Mouse (Mus musculus) retina, embryonic 14.5 days (tissue): ENCODE data around the gene Clpsl2.

Experiments used
- DNase-seq: peaks from one replicate; pipeline ENCODE4 v3.0.0-alpha.2; 2015; ENCODE audit warnings: low spot score

Clpsl2 gene

DNA sequence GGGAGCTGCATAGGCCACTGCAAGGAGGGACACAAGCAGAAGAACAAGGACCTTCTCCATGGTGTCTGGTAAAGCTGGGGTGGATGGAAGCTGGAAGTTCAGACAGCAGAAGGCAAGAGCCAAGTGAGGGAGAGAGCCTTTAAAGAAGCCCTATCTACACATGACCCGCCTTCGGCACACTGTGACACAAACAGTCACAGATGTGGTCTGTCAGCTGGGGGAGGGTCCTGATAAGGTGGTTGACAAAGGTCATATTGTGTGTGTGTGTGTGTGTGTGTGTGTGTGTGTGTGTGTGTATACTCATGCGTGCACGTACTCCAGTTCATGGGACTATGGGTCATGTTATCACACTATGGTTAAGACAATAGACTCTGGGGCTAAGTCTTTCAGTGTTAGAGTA, 11.4 kb downstream of the Clpsl2 start, which contains the start of gene Clps:
TSS of gene Clps (minus strand) at position 169 of the 400 bp plus-strand sequence.
- no peak for DNase-seq

DNA sequence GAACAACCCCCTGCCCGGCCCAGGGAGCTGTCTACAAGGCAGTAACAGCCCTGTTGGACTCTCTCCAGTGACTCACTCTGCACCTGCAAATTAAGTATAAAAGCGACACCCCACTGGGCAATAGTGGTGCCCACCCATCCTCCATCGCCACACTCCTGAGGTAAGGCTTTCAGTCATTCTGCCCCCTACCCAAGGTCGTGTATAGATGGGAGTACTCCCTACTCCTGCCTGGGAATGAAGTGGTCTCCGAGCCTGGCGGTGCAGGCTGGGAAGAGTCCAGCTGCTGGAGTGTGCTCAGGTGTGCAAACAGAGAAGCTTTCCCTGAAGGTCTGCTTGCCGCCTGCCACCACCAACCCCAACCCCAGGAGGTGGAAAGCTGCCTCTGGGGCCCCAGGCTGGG, 12.4 kb downstream of the Clpsl2 start:
- DNase-seq = no peak

DNA sequence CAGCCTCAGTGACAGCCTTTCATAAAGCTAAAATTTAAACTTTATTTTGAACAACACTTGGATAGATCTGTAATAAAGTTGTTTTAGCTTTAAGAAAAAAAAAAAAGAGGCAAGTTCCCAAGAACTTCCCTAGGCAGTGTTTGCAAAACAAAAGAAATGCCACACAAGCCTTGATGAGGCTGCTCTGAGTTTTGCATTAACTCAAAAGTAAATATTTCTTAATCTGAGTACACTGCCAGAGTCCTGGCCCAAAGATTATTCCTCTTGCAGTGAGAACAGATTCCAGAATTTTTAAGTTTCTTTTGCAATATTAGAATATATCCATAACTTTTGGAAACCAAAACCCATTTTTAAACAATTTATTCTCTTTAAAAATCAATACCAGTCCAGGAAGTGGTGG, 16.0 kb downstream of the Clpsl2 start:
- no peak for DNase-seq

DNA sequence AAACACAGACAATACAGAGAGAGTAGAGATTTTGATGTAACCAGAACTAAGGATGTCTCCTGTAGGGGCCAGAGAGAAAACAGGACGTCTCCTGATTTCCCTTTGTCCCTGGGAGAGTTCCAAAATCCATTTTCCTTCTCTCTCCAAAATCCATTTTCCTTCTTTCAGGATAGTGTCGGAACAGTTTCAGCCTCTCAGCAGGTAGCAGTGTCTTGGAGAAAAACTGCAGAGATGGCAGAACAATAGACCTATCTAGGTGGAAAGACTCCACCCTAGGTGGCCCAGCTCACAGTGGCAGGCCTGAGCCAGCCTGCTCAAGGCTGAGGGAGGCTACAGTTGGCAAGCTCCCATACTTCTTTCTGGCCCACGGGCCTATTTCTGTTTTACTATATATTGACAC, 18.3 kb downstream of the Clpsl2 start:
- no peak for DNase-seq

DNA sequence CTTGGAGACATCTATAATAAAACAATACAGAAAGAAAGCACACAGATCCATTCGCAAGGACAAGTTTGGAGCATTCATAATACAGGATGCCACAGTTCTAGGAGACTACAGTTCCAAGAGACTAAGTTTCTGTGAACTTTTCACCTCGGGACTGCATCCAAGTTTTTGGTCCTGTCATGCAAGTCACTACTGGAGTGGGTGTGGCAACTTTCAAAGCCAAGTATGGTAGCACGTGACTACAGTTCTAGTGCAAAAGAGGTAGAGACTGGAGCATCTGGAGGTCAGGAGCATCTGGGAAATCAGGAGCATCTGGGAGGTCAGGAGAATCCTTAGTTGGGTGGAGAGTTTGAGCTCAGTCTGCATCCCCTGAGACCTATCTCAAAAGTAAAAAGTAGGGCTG, 22.7 kb downstream of the Clpsl2 start:
- no peak for DNase-seq

DNA sequence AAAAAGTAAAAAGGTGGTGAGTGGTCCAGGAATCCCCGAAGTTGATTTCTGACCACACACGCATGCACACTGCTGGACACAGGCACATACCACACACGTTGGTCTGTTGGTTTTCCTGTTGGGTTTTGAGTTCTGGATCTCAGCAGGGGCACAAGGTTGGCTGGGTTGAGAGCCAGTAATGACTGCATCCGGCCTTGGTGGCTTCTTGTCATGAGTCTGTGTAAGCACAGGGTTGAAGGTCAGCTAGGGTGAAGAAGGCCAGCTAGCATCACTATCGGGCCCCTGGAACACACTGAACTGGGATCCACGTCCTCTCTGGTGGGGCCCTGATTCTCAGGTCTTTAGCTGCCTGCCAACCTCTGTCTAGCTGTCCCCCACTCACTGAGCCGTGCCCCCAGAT, 23.3 kb downstream of the Clpsl2 start:
- DNase-seq = no peak

DNA sequence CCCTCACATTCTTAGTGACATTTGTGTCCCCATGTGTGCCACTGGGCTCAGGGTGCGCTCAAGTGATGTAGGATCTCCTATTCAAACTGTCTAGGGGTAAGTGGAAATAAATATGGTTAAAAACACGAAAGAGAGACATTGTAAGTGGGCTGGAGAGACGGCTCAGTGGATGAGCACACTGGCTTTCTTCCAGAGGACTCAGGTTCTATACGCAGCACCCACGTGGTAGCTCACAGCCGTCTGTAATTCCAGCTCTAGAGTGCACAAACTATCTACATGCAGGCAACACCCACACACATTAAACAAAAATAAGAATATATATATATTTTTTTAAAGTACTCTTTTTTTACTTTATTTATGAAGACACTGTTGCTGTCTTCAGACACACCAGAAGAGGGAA, 23.7 kb downstream of the Clpsl2 start:
- DNase-seq = no peak

DNA sequence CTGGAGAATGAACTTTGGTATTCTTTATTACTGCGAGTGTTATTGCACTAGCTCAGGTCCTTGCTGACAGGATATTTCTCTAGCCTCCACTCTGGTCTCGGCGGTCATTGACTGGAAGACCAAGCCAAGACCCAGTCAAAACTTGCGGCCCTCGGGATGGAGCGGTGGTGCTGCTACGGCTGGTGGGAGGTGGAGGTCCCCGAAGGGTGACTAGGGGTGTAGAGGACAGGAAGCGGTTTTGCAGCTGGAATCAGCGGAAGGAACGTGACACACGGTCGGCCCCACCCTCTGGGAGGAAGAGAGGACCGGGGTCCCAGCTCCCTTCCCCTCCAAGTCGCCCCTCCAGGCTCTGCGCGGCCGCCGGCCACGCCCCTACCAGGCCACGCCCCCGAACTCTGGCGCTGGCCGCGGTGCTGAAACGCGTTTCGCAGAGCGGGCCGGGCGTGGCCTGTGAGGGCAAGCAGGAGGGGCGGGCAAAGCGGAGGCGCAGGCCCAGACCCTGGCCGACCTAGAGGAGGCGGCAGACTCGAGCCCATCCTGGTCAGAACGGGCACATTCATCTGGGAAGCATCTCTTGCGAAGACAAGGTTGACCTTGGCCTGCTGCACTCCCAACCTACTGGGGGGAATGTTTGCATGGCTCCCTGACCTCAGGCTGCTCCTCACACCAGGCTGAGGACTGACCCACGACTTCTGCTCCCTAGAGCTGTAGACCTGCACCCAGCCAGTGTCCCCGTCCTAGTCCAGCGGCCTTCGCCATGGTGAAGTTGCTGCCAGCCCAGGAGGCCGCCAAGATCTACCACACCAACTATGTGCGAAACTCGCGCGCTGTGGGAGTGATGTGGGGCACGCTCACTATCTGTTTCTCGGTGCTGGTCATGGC, 26.3 kb downstream of the Clpsl2 start, which contains the start of gene Lhfpl5:
TSS of gene Lhfpl5 (plus strand) at position 398 of the 882 bp plus-strand sequence.
- peak; percentile 85 for DNase-seq

DNA sequence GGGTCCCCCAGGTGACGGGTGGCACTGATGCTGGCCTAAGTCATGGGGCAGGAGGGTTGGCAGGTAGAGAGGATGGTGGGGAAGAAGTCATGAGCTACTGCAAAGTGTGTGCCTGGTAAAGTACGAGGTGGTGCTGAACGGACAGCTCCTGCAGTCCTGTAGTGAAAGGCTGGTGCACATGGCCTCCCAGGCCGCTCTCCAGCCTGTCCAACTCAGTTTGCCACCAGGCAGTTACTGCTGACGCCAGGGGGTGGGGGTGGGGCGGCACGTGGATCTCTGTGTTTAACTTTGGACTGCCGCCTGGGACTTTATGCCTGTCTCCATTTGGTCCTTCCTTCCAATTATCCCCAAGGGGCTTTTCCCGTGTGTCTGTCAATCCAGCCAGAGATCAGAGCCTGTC, 31.2 kb downstream of the Clpsl2 start:
- peak; percentile 82 for DNase-seq

DNA sequence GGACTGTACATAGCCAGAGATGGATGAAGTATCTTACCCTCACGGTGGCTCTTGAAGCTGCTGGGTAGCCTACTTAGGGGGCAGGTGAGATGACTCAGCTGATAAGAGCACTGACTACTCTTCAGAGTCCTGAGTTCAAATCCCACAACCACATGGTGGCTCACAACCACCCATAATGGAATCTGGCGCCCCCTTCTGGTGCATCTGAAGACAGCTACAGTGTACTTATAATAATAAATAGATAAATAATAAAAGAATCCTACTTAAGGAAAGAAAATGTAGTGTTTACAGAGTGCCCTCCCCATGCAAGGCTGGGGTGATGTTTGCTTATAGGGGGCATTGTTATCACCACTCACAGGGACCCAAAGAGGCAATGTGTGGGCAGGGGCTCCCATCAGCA, 31.8 kb downstream of the Clpsl2 start:
- peak; percentile 22 for DNase-seq

DNA sequence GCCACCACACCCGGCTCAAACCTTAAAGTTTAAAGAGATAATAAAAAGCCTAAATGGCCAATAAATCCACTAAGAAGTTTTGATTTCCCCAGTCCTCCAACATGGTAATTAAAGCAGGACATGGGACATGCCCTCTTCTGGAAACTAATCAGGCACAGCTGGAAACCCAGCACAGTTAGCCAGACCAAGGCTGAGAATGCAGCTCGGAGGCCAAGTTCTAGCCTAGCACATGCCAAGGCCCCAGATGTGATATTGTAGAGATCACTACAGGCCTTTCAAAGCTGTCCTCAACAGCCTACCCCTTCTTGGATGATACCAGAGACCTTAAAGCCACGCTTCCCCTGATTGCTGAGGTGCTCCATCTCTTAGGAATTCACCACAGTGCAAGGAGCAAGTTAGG, 37.3 kb downstream of the Clpsl2 start:
- no peak for DNase-seq

DNA sequence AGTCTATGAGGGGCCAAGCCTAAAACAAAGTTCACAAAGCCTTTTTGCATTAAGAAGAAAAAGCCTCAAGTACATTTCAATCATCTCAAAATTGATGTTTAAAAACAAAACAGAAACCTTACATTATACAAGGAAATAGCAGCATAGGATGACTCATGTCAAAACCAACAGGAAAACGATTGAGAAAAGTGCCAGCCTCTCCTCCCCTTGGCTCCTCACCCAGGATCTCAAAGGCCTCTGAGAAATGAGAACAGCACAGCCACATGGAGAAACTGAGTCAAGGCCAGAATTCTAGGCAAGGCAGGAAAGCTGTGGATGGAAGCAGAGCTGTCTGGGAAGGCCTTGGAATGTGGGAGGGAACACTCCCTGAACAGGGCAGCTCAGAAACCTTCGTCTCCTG, 39.4 kb downstream of the Clpsl2 start:
- DNase-seq = no peak

DNA sequence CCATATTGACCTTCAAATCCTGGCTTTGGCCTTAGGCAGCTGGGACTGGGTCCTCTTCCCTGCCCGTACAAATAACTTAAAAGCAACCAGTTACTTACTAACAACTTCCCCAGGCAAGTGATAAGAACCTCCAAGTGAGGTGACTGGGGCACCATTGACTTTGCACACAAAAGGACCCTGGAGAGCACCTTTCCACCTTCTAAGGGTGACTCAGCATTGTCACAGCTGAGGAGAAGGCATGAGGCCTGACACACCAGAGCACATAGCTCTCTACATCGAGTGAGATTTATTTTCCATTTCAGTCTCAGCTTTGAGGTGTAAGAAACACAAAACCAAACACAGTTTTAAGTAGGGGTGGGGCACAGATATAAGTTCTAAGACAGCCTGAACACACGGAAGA, 41.4 kb downstream of the Clpsl2 start:
- DNase-seq = no peak

DNA sequence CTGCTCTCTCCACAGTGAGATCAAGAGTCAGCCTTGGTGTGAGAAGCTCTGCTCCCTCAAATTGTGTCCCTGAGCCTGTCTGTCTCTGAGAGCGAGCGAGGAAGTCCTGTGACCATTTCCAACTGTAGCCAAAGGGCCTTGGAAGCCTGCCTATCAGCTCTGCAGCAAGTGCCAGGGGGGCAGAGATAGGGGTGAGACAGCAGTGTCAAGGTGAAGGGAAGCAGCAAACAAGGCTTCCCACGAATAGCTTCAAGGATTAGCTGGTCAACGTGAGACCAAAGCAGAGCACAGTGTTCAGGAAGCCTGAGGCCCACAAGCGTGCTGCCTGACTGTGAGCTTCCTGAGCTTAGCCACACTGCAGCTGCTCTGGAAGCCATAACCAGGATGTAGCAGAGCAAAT, 42.3 kb downstream of the Clpsl2 start:
- no peak for DNase-seq

DNA sequence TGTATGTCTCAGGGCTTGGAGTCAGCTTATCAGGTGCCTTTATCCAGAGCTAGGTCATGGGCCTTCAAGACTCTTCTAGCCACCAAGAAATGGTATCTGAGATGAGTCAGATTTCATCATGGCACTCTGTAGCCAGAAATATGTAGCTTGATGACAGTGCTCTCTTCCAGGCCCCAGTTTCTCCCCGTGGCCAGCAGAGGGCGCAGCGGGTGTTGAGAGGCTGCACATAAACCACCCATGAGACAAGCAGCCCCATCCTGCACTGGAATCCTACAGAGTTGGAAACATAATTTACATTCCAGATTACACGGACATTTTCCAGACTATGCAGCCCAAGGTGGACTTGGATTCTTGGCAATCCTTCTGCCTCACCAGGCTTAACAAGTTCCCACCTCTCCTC, 43.8 kb downstream of the Clpsl2 start:
- DNase-seq = peak; percentile 81

DNA sequence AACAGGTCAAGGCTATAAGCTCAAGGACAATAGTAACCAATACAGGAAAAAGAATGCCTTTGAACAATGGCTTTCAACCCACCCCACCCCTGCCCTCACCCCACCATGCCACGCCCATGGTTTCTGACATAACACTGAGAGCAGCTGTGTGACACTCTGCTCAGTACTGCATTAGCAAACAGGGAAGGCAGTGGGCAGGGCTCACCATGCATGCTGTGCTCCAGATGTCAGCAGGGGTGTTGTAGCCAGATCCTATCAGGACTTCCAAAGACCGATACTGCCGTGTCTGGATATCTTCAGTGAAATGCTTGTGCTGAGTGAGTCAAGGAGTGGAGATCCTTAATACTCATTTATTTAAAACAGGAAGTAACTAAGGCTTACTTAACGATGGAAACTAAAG, 44.8 kb downstream of the Clpsl2 start:
- no peak for DNase-seq

DNA sequence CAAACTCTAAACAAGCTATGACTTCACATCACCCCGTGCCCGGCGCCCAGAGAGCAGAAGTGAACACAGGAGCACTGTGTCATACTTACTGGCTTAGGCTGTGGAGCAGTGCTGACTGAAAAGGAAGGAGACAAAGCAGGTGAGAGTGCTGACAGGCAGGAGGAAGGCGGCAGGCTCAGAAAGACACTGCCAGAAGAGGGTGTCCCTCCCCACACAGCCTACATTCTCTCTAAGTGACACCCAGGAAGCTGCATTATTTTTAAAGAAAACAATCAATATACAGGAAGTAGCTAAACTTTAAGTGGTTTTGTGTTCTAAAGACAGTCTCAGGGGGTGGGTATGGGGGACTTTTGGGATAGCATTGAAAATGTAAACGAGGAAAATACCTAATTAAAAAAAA, 51.6 kb downstream of the Clpsl2 start:
- no peak for DNase-seq

DNA sequence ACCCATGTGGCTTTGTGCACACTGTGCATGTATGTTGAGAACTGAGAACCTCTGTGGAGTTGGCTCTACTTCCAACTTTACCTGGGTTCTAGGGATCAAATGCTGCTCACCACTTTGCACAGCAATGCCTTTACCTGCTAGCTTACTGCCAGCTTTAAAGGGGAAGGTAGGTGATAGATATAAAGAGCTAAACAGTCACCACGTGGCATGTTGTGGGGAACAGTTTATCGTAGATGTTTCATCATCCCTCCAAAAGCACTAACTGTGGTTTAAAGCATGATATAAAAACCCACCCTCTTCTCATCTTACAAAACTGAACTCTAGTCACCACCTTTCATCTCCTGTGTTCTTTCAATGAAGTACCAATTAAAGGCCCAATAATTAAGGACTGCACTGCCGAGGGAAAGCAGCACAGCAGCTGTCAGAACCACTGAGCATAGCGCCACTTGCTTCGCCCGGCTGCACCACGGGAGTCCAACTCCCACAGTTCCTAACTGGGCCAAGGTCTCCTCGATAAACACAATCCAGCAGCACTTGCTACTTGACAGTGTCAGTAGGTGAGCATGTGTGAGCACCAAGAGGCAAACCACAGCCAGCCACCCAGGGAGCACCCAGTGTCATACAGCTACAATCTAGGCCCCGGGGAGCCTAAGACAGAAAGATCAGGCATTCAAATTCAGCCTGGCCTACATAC, 52.5 kb downstream of the Clpsl2 start:
- no peak for DNase-seq
